Mouse (Mus musculus) limb, embryonic 14.5 days (tissue): ENCODE data around the gene Ptprs. TPM values are rescaled to one million over a fixed set of nuclear protein-coding genes. Genes with fewer than 3 reads are reported as not detected.
A peak's percentile ranks its signal among the peaks of the same experiment; 100 is the strongest.

Source experiments
- ATAC-seq: fragments of 200-750 bp; cut with Nextera tagmentation; 2 replicates; pipeline ENCODE4 v1.8.0; 2017; ENCODE audit warnings: low read depth, moderate number of reproducible peaks, moderate TSS enrichment; ENCODE audit not compliant: low FRiP score
- DNase-seq: peaks from one replicate; pipeline ENCODE4 v3.0.0-alpha.2; 2015; ENCODE audit warnings: low spot score
- H3K27ac ChIP-seq: fragments of 300-500 bp; sonication (generic); replicated peaks from 2 replicates; pipeline ENCODE4 v1.5.1; 2014; ENCODE audit warnings: low read depth, mild to moderate bottlenecking, low read length, moderate library complexity, mixed read lengths
- H3K27me3 ChIP-seq: fragments of 300-500 bp; sonication (generic); 2 replicates; pipeline ENCODE4 v1.6.1; 2014; ENCODE audit warnings: low read length, mixed read lengths; ENCODE audit not compliant: control insufficient read depth, insufficient read depth
- H3K36me3 ChIP-seq: fragments of 300-500 bp; sonication (generic); 2 replicates; pipeline ENCODE4 v1.6.1; 2014; ENCODE audit warnings: mild to moderate bottlenecking, low read length, moderate library complexity, mixed read lengths; ENCODE audit not compliant: control insufficient read depth, insufficient read depth
- H3K4me1 ChIP-seq: fragments of 300-500 bp; sonication (generic); 2 replicates; pipeline ENCODE4 v1.6.1; 2014; ENCODE audit warnings: antibody characterized with exemption, low read length, mixed read lengths; ENCODE audit not compliant: control insufficient read depth, insufficient read depth
- H3K4me2 ChIP-seq: fragments of 300-500 bp; sonication (generic); replicated peaks from 2 replicates; pipeline ENCODE4 v1.6.1; 2014; ENCODE audit warnings: low read depth, mild to moderate bottlenecking, low read length, moderate library complexity; ENCODE audit not compliant: severe bottlenecking
- H3K4me3 ChIP-seq: fragments of 300-500 bp; sonication (generic); replicated peaks from 2 replicates; pipeline ENCODE4 v1.5.1; 2014; ENCODE audit warnings: low read length
- H3K9ac ChIP-seq: fragments of 300-500 bp; sonication (generic); 2 replicates; pipeline ENCODE4 v1.6.1; 2014; ENCODE audit warnings: mild to moderate bottlenecking, low read depth, low read length, moderate library complexity; ENCODE audit not compliant: severe bottlenecking
- H3K9me3 ChIP-seq: fragments of 300-500 bp; sonication (generic); 2 replicates; pipeline ENCODE4 v1.6.1; 2016; ENCODE audit warnings: low read length; ENCODE audit not compliant: control insufficient read depth
- POLR2A ChIP-seq: fragments of 200-500 bp; IDR thresholded peaks from 2 replicates; pipeline ENCODE4 v1.8.0; 2012; ENCODE audit warnings: inconsistent platforms, mild to moderate bottlenecking, moderate library complexity, borderline replicate concordance; ENCODE audit not compliant: insufficient read depth, insufficient read length; ENCODE audit errors: extremely low read depth
- WGBS: fragments of 180-500 bp; shearing (Covaris S2); extraction: QIAGEN DNeasy Blood & Tissue Kit; methylation state at CpG from one replicate; pipeline ENCODE4 v1.1.7; 2014; 5-methylcytosine and 5-hydroxymethylcytosine counted together
- polyA plus RNA-seq, 2 experiments: library from polyadenylated mRNA; depleted of rRNA in 1 of 2; stranded (reverse) in 1 of 2; unstranded in 1 of 2; fragments of >200 nt; fragmentation: Nextera tagmentation in 1 of 2; extraction: Ambion mirVana in 1 of 2; gene quantifications; 2 replicates each; pipeline versions ENCODE4 v1.2.1 to v1.2.3; 2012 to 2014

Ptprs gene
- polyA plus RNA-seq, 2 experiments: 116 to 483 TPM

- no peak overlapping the region for H3K27ac ChIP-seq
- no peaks in the 10 kb centered on the region; the same call in none of the 2 replicates for H3K36me3 ChIP-seq
- no peak for DNase-seq
- WGBS: 35% methylated on average over 8 of the region's 8 CpGs
- no peak for TF ChIP-seq POLR2A
- H3K27me3 ChIP-seq: peaks cover 25% of the 10 kb centered on the region
- no peak overlapping the region for H3K4me3 ChIP-seq
- H3K4me1 ChIP-seq: peaks cover 57% of the 10 kb centered on the region
- H3K4me2 ChIP-seq: 0 out of 2 replicates have a peak overlapping the region, but pooled peaks have one; percentile 45
- ATAC-seq: no peak
- H3K9me3 ChIP-seq: no peaks in the 10 kb centered on the region
- H3K9ac ChIP-seq: no peak overlapping the region
Measured at GRCm38 (mm10) chr17:56469275-56469674, 7.0 kb downstream of the Ptprs start.

- WGBS: 70% methylated on average over 7 of the region's 7 CpGs
- H3K4me1 ChIP-seq: peaks cover 53% of the 10 kb centered on the region
- H3K36me3 ChIP-seq: no peaks in the 10 kb centered on the region; the same call in none of the 2 replicates
- no peak overlapping the region for H3K9ac ChIP-seq
- no peak for TF ChIP-seq POLR2A
- H3K9me3 ChIP-seq: no peaks in the 10 kb centered on the region
- no peak overlapping the region for H3K27ac ChIP-seq
- H3K4me3 ChIP-seq: no peak overlapping the region
- peaks cover 21% of the 10 kb centered on the region for H3K27me3 ChIP-seq
- DNase-seq: no peak
- no peak overlapping the region for H3K4me2 ChIP-seq
- ATAC-seq: no peak
Measured at GRCm38 (mm10) chr17:56468870-56469269, 7.4 kb downstream of the Ptprs start.

DNA sequence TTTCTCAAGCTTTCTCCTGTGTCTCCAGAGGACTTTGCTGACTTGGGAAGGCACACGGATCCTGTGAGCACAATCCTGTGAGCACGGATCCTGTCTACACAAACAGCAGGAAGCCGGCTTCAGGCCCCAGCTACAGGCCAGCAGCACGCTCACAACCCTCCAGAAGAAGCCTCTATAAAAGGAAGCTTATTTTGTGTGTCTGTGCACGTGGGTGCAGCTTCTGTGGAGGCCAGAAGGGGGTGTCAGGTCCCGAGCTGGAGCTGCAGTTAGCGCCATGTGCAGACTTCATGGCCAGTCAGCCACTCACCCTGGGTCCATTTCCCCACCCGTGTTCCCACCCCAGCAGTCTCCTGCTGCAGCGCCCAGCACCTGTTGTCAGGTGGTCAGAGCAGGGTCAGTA lies 7.9 kb downstream of the Ptprs start:
- DNase-seq: no peak
- Histone ChIP-seq H3K36me3 (no peaks in the 10 kb centered on the region; the same call in none of the 2 replicates), H3K4me2 (no peak overlapping the region), H3K9ac (no peak overlapping the region), H3K4me3 (no peak overlapping the region), H3K27me3 (peaks cover 16% of the 10 kb centered on the region), H3K4me1 (peaks cover 53% of the 10 kb centered on the region), H3K9me3 (no peaks in the 10 kb centered on the region), H3K27ac (no peak overlapping the region; the same call in 1 of the 2 replicates)
- no peak for TF ChIP-seq POLR2A
- 88% methylated on average over 9 of the region's 9 CpGs for WGBS
- no peak for ATAC-seq

GRCm38 (mm10) chr17:56467456-56467884 lies 8.8 kb downstream of the Ptprs start:
- ATAC-seq (peak; percentile 25; the same call in 1 of the 2 replicates), DNase-seq (peak; percentile 83)
- H3K4me3 ChIP-seq: no peak overlapping the region; the same call in 1 of the 2 replicates
- H3K4me2 ChIP-seq: peak overlapping the region; percentile 27
- H3K27ac ChIP-seq: peak overlapping the region; percentile 61
- no peak overlapping the region for H3K9ac ChIP-seq
- H3K9me3 ChIP-seq: no peaks in the 10 kb centered on the region
- WGBS: 48% methylated on average over 6 of the region's 7 CpGs
- no peaks in the 10 kb centered on the region; the same call in none of the 2 replicates for H3K36me3 ChIP-seq
- peaks cover 7% of the 10 kb centered on the region; the same call in 1 of the 2 replicates for H3K27me3 ChIP-seq
- peaks cover 49% of the 10 kb centered on the region for H3K4me1 ChIP-seq
- no peak for TF ChIP-seq POLR2A

DNA sequence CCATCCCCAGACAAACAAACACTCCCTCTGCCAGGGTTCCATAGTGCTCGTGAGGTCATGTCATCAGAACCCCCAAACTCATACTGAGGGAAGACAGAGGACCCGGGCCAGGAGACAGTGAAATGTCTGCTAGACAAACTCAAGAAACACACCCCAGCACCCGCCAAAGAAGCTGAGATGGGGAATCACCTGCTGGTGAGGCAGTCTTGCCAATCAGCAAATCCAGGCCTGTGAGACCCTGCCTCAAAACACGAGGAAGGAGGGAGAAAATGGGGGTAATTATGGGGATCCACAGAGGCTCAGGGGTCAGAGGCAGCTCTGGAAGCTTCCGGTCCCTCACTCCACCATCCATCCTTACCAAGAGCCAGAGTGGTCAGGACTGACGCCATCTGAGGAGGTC lies 9.5 kb downstream of the Ptprs start:
- ATAC-seq: no peak
- Histone ChIP-seq H3K36me3 (no peaks in the 10 kb centered on the region; the same call in none of the 2 replicates), H3K27me3 (no peaks in the 10 kb centered on the region), H3K9ac (no peak overlapping the region), H3K9me3 (no peaks in the 10 kb centered on the region), H3K4me3 (no peak overlapping the region), H3K27ac (no peak overlapping the region), H3K4me1 (peaks cover 43% of the 10 kb centered on the region), H3K4me2 (no peak overlapping the region)
- no peak for DNase-seq
- 71% methylated on average over 6 of the region's 6 CpGs for WGBS
- no peak for TF ChIP-seq POLR2A
